Mouse (Mus musculus) frontal cortex, postnatal 14 days (tissue): ENCODE measurements around the gene Clasrp.

ENCODE experiments used
- DNase-seq, 2 experiments: peaks; one replicate each; pipeline ENCODE4 v3.0.0; 2022; ENCODE audit warnings: low spot score in 2 of 2

Clasrp gene

GRCm38 (mm10) chr7:19532240-19532639 lies 72.0 kb downstream of the Clasrp start:
- no peak for DNase-seq

- DNase-seq = no peak
These were observed 73.2 kb downstream of the Clasrp start for GRCm38 (mm10) chr7:19531077-19531476.
